Mouse (Mus musculus) embryonic facial prominence, embryonic 14.5 days (tissue): ENCODE data around the gene Srsf12. TPM values are rescaled to one million over a fixed set of nuclear protein-coding genes. Genes with fewer than 3 reads are reported as not detected.

Experiments
- ATAC-seq: fragments of 200-750 bp; cut with Nextera tagmentation; 2 replicates; pipeline ENCODE4 v1.8.0; 2017; ENCODE audit warnings: low read depth, moderate number of reproducible peaks, moderate TSS enrichment
- DNase-seq: peaks from one replicate; pipeline ENCODE4 v3.0.0-alpha.2; 2015; ENCODE audit warnings: low spot score
- H3K27ac ChIP-seq: fragments of 300-500 bp; sonication (generic); replicated peaks from 2 replicates; pipeline ENCODE4 v1.5.1; 2014; ENCODE audit warnings: low read depth, mild to moderate bottlenecking, low read length, moderate library complexity
- H3K27me3 ChIP-seq: fragments of 300-500 bp; sonication (generic); replicated peaks from 2 replicates; pipeline ENCODE4 v1.6.1; 2014; ENCODE audit warnings: low read length; ENCODE audit not compliant: control insufficient read depth, insufficient read depth
- H3K36me3 ChIP-seq: fragments of 300-500 bp; sonication (generic); 2 replicates; pipeline ENCODE4 v1.6.1; 2014; ENCODE audit warnings: low read length, mixed read lengths; ENCODE audit not compliant: control insufficient read depth, insufficient read depth
- H3K4me1 ChIP-seq: fragments of 300-500 bp; sonication (generic); 2 replicates; pipeline ENCODE4 v1.6.1; 2014; ENCODE audit warnings: antibody characterized with exemption, low read length; ENCODE audit not compliant: control insufficient read depth, insufficient read depth
- H3K4me2 ChIP-seq: fragments of 300-500 bp; sonication (generic); 2 replicates; pipeline ENCODE4 v1.6.1; 2014; ENCODE audit warnings: low read depth, mild to moderate bottlenecking, low read length, moderate library complexity, mixed read lengths
- H3K4me3 ChIP-seq: fragments of 300-500 bp; sonication (generic); 2 replicates; pipeline ENCODE4 v1.5.1; 2014; ENCODE audit warnings: low read depth, mild to moderate bottlenecking, low read length
- H3K9ac ChIP-seq: fragments of 300-500 bp; sonication (generic); 2 replicates; pipeline ENCODE4 v1.6.1; 2014; ENCODE audit warnings: low read depth, mild to moderate bottlenecking, low read length, moderate library complexity, mixed read lengths
- H3K9me3 ChIP-seq: fragments of 300-500 bp; sonication (generic); 2 replicates; pipeline ENCODE4 v1.6.1; 2016; ENCODE audit warnings: low read length; ENCODE audit not compliant: control insufficient read depth
- WGBS: fragments of 180-500 bp; shearing (Covaris S2); extraction: QIAGEN DNeasy Blood & Tissue Kit; methylation state at CpG from one replicate; pipeline ENCODE4 v1.1.7; 2014; 5-methylcytosine and 5-hydroxymethylcytosine counted together
- polyA plus RNA-seq: library from polyadenylated mRNA; unstranded; fragments of >200 nt; fragmentation: Nextera tagmentation; extraction: Ambion mirVana; gene quantifications from 2 replicates; pipeline ENCODE4 v1.2.1, GENCODE M21; 2014

Srsf12 gene
- polyA plus RNA-seq, 1 experiment from 2014 or later = 14.4 TPM

- Histone ChIP-seq H3K36me3 (peaks cover 39% of the 10 kb centered on the region), H3K9ac (peak overlapping the region; percentile 100; the same call in 1 of the 2 replicates), H3K4me3 (peak overlapping the region; percentile 98; the same call in 1 of the 2 replicates), H3K4me1 (peaks cover 17% of the 10 kb centered on the region; the same call in 1 of the 2 replicates), H3K4me2 (peak overlapping the region; percentile 90), H3K27me3 (no peaks in the 10 kb centered on the region), H3K9me3 (no peaks in the 10 kb centered on the region), H3K27ac (no peak overlapping the region)
- DNase-seq (no peak), ATAC-seq (no peak)
- WGBS = 86% methylated on average over 14 of the region's 14 CpGs
Measured at GRCm38 (mm10) chr4:33245853-33246395, 37.1 kb downstream of the Srsf12 start.

GRCm38 (mm10) chr4:33247479-33248053 is 38.8 kb downstream of the Srsf12 start:
- Histone ChIP-seq H3K4me3 (peak overlapping the region; percentile 98), H3K27ac (peak overlapping the region; percentile 100), H3K27me3 (no peaks in the 10 kb centered on the region), H3K4me1 (peaks cover 13% of the 10 kb centered on the region; the same call in 1 of the 2 replicates), H3K9ac (peak overlapping the region; percentile 100), H3K4me2 (peak overlapping the region; percentile 90), H3K36me3 (peaks cover 37% of the 10 kb centered on the region), H3K9me3 (no peaks in the 10 kb centered on the region)
- ATAC-seq = peak; percentile 94
- peak; percentile 99 for DNase-seq
- WGBS = 0% methylated on average over 20 of the region's 60 CpGs

- peak overlapping the region; percentile 100 for H3K9ac ChIP-seq
- H3K36me3 ChIP-seq = peaks cover 29% of the 10 kb centered on the region
- peak overlapping the region; percentile 100 for H3K27ac ChIP-seq
- H3K4me2 ChIP-seq = peak overlapping the region; percentile 58
- no peaks in the 10 kb centered on the region for H3K9me3 ChIP-seq
- DNase-seq (peak; percentile 100), ATAC-seq (peak; percentile 94)
- H3K4me3 ChIP-seq = peak overlapping the region; percentile 98
- WGBS = 0% methylated on average over 31 of the region's 88 CpGs
- H3K4me1 ChIP-seq = peaks cover 13% of the 10 kb centered on the region; the same call in 1 of the 2 replicates
- no peaks in the 10 kb centered on the region for H3K27me3 ChIP-seq
Measured at GRCm38 (mm10) chr4:33248062-33248889, 39.5 kb downstream of the Srsf12 start.

GRCm38 (mm10) chr4:33248915-33249314 is 40.1 kb downstream of the Srsf12 start:
- peak overlapping the region; percentile 100 for H3K9ac ChIP-seq
- no peaks in the 10 kb centered on the region for H3K9me3 ChIP-seq
- H3K27ac ChIP-seq = peak overlapping the region; percentile 100
- no peak for ATAC-seq
- H3K4me2 ChIP-seq = peak overlapping the region; percentile 58
- 0% methylated on average over 4 of the region's 4 CpGs for WGBS
- DNase-seq = peak; percentile 64
- peaks cover 23% of the 10 kb centered on the region for H3K36me3 ChIP-seq
- peak overlapping the region; percentile 98 for H3K4me3 ChIP-seq
- H3K27me3 ChIP-seq = no peaks in the 10 kb centered on the region
- H3K4me1 ChIP-seq = peaks cover 13% of the 10 kb centered on the region; the same call in 1 of the 2 replicates

GRCm38 (mm10) chr4:33249716-33250230 is 41.0 kb downstream of the Srsf12 start:
- no peaks in the 10 kb centered on the region for H3K9me3 ChIP-seq
- DNase-seq = no peak
- peaks cover 14% of the 10 kb centered on the region for H3K36me3 ChIP-seq
- H3K9ac ChIP-seq = no peak overlapping the region
- H3K27ac ChIP-seq = no peak overlapping the region
- WGBS = 83% methylated on average over 1 of the region's 1 CpGs
- no peak for ATAC-seq
- H3K27me3 ChIP-seq = no peaks in the 10 kb centered on the region
- no peak overlapping the region for H3K4me3 ChIP-seq
- no peak overlapping the region for H3K4me2 ChIP-seq
- H3K4me1 ChIP-seq = peaks cover 13% of the 10 kb centered on the region; the same call in 1 of the 2 replicates

GRCm38 (mm10) chr4:33250867-33251266 is 42.1 kb downstream of the Srsf12 start:
- no peak for DNase-seq
- H3K4me3 ChIP-seq = no peak overlapping the region
- no peak overlapping the region for H3K4me2 ChIP-seq
- no peaks in the 10 kb centered on the region for H3K9me3 ChIP-seq
- H3K27me3 ChIP-seq = no peaks in the 10 kb centered on the region
- H3K4me1 ChIP-seq = peaks cover 11% of the 10 kb centered on the region; the same call in 1 of the 2 replicates
- no peak for ATAC-seq
- H3K27ac ChIP-seq = no peak overlapping the region
- peaks cover 4% of the 10 kb centered on the region for H3K36me3 ChIP-seq
- WGBS = 85% methylated on average over 2 of the region's 2 CpGs
- no peak overlapping the region for H3K9ac ChIP-seq

GRCm38 (mm10) chr4:33254706-33255105 is 45.9 kb downstream of the Srsf12 start:
- H3K36me3 ChIP-seq = no peaks in the 10 kb centered on the region
- H3K27me3 ChIP-seq = no peaks in the 10 kb centered on the region
- H3K9me3 ChIP-seq = no peaks in the 10 kb centered on the region
- 80% methylated on average over 4 of the region's 4 CpGs for WGBS
- DNase-seq = no peak
- no peak overlapping the region for H3K4me2 ChIP-seq
- no peak overlapping the region for H3K27ac ChIP-seq
- ATAC-seq = no peak
- H3K4me1 ChIP-seq = no peaks in the 10 kb centered on the region
- no peak overlapping the region for H3K9ac ChIP-seq
- H3K4me3 ChIP-seq = no peak overlapping the region

GRCm38 (mm10) chr4:33257263-33257964 is 48.6 kb downstream of the Srsf12 start:
- Histone ChIP-seq H3K27ac (no peak overlapping the region), H3K4me3 (no peak overlapping the region), H3K4me2 (no peak overlapping the region), H3K4me1 (no peaks in the 10 kb centered on the region), H3K9me3 (no peaks in the 10 kb centered on the region), H3K9ac (no peak overlapping the region), H3K27me3 (no peaks in the 10 kb centered on the region), H3K36me3 (no peaks in the 10 kb centered on the region)
- DNase-seq (no peak), ATAC-seq (no peak)
- WGBS = 58% methylated on average over 11 of the region's 11 CpGs
